Mouse (Mus musculus) myocyte (in vitro differentiated cells): ENCODE results near the gene Ltv1. TPM values are rescaled to one million over a fixed set of nuclear protein-coding genes. Genes with fewer than 3 reads are reported as not detected.
"Not testable (repeated sequence)": the region's sequence is repeated elsewhere in the genome, so short reads cannot be mapped to it uniquely, and the experiment has no call there.

Experiments
- H3K27me3 ChIP-seq: one replicate; pipeline ENCODE4 v1.6.1; 2011; ENCODE audit not compliant: control insufficient read depth, insufficient read depth, insufficient read length
- H3K36me3 ChIP-seq: one replicate; pipeline ENCODE4 v1.6.1; 2011; ENCODE audit not compliant: control insufficient read depth, insufficient read depth
- H3K4me2 ChIP-seq: one replicate; pipeline ENCODE4 v1.6.1; 2011; ENCODE audit warnings: low read depth, control low read depth
- H3K4me3 ChIP-seq: one replicate; pipeline ENCODE4 v1.5.1; 2011; ENCODE audit warnings: mild to moderate bottlenecking, control low read depth, moderate library complexity
- H3K79me2 ChIP-seq: one replicate; pipeline ENCODE4 v1.6.1; 2011; ENCODE audit not compliant: control insufficient read depth, insufficient read depth
- H3ac ChIP-seq: one replicate; pipeline ENCODE4 v1.6.1; 2011; ENCODE audit not compliant: control insufficient read depth, insufficient read length
- CEBPB ChIP-seq: IDR thresholded peaks from 2 replicates; pipeline ENCODE4 v1.6.1; 2011; ENCODE audit warnings: mild to moderate bottlenecking, moderate library complexity; ENCODE audit not compliant: poor library complexity, insufficient read depth, severe bottlenecking
- E2F4 ChIP-seq: IDR thresholded peaks from one replicate; pipeline ENCODE4 v1.6.1; 2011; ENCODE audit warnings: mild to moderate bottlenecking, control low read depth, moderate library complexity; ENCODE audit not compliant: insufficient read depth
- MAX ChIP-seq: IDR thresholded peaks from one replicate; pipeline ENCODE4 v1.6.1; 2011; ENCODE audit warnings: low read depth, mild to moderate bottlenecking, control low read depth
- MYOD1 ChIP-seq, 3 experiments: IDR thresholded peaks; one replicate each; pipeline ENCODE4 v1.6.1; 2011; ENCODE audit warnings: control low read depth in 2 of 3, low read depth in 2 of 3, mild to moderate bottlenecking in 2 of 3, moderate library complexity in 1 of 3; ENCODE audit not compliant: insufficient read length in 2 of 3, control insufficient read depth in 1 of 3
- MYOG ChIP-seq, 3 experiments: IDR thresholded peaks; one replicate each; pipeline ENCODE4 v1.6.1; 2011; ENCODE audit warnings: control low read depth in 2 of 3, low read depth in 2 of 3, mild to moderate bottlenecking in 2 of 3; ENCODE audit not compliant: insufficient read length in 2 of 3, control insufficient read depth in 1 of 3, insufficient read depth in 1 of 3
- POLR2A ChIP-seq: IDR thresholded peaks from one replicate; pipeline ENCODE4 v1.6.1; 2011; ENCODE audit warnings: low read depth, mild to moderate bottlenecking, control low read depth, moderate library complexity; ENCODE audit not compliant: insufficient read length
- POLR2AphosphoS2 ChIP-seq: IDR thresholded peaks from one replicate; pipeline ENCODE4 v1.6.1; 2011; ENCODE audit warnings: low read depth, control low read depth; ENCODE audit not compliant: insufficient read length
- REST ChIP-seq: IDR thresholded peaks from one replicate; pipeline ENCODE4 v1.6.1; 2011; ENCODE audit warnings: mild to moderate bottlenecking, control low read depth, moderate library complexity; ENCODE audit not compliant: insufficient read depth, insufficient read length
- SRF ChIP-seq: IDR thresholded peaks from one replicate; pipeline ENCODE4 v1.6.1; 2011; ENCODE audit warnings: low read depth; ENCODE audit not compliant: control insufficient read depth, insufficient read length
- TCF12 ChIP-seq: IDR thresholded peaks from one replicate; pipeline ENCODE4 v1.6.1; 2011; ENCODE audit warnings: mild to moderate bottlenecking, control low read depth; ENCODE audit not compliant: poor library complexity, insufficient read depth, severe bottlenecking
- TCF3 ChIP-seq: IDR thresholded peaks from one replicate; pipeline ENCODE4 v1.6.1; 2011; ENCODE audit warnings: low read depth, control low read depth; ENCODE audit not compliant: insufficient read length
- USF1 ChIP-seq: IDR thresholded peaks from one replicate; pipeline ENCODE4 v1.6.1; 2011; ENCODE audit warnings: low read depth, mild to moderate bottlenecking, control low read depth, moderate library complexity
- polyA plus RNA-seq: library from polyadenylated mRNA; unstranded; fragments of >200 nt; fragmentation: generic; extraction: Trizol; gene quantifications from one replicate; pipeline ENCODE4 v1.2.1, GENCODE M21; 2012; ENCODE audit warnings: missing spikeins

Gene Ltv1
- polyA plus RNA-seq, 1 experiment = 22.0 TPM

- Histone ChIP-seq H3K4me3 (no peak overlapping the region), H3K36me3 (no peaks in the 10 kb centered on the region), H3K27me3 (peaks cover 5% of the 10 kb centered on the region), H3ac (no peak overlapping the region), H3K79me2 (no peaks in the 10 kb centered on the region), H3K4me2 (no peak overlapping the region)
- no peak for TF ChIP-seq MYOG (IDR thresholded peaks at IDR 0.05; ENCODE audit: control insufficient read depth in 1 of 3, insufficient read depth in 1 of 3, insufficient read length in 2 of 3, low read depth in 2 of 3)
- no peak for TF ChIP-seq TCF12
- no peak for TF ChIP-seq CEBPB
- TF ChIP-seq MAX = no peak
- no peak for TF ChIP-seq E2F4
- no peak for TF ChIP-seq POLR2AphosphoS2
- no peak for TF ChIP-seq SRF
- TF ChIP-seq TCF3 = no peak
- TF ChIP-seq POLR2A = no peak
- no peak for TF ChIP-seq MYOD1 (IDR thresholded peaks at IDR 0.05; ENCODE audit: control insufficient read depth in 1 of 3, insufficient read length in 2 of 3, low read depth in 2 of 3)
- TF ChIP-seq USF1 = no peak
- TF ChIP-seq REST = no peak
Measured at GRCm38 (mm10) chr10:13200862-13201261, 7.9 kb upstream of the Ltv1 start.

- Histone ChIP-seq H3K4me3 (no peak overlapping the region), H3K4me2 (no peak overlapping the region), H3ac (no peak overlapping the region), H3K36me3 (no peaks in the 10 kb centered on the region), H3K79me2 (no peaks in the 10 kb centered on the region), H3K27me3 (peaks cover 5% of the 10 kb centered on the region)
- no peak for TF ChIP-seq REST
- TF ChIP-seq USF1 = no peak
- no peak for TF ChIP-seq E2F4
- no peak for TF ChIP-seq POLR2A
- TF ChIP-seq MAX = no peak
- no peak for TF ChIP-seq POLR2AphosphoS2
- no peak for TF ChIP-seq TCF12
- no peak for TF ChIP-seq MYOG (IDR thresholded peaks at IDR 0.05; ENCODE audit: control insufficient read depth in 1 of 3, insufficient read depth in 1 of 3, insufficient read length in 2 of 3, low read depth in 2 of 3)
- TF ChIP-seq TCF3 = no peak
- no peak for TF ChIP-seq SRF
- TF ChIP-seq CEBPB = no peak
- TF ChIP-seq MYOD1 (IDR thresholded peaks at IDR 0.05; ENCODE audit: control insufficient read depth in 1 of 3, insufficient read length in 2 of 3, low read depth in 2 of 3) = no peak
Measured at GRCm38 (mm10) chr10:13199234-13199633, 6.3 kb upstream of the Ltv1 start.

- Histone ChIP-seq H3ac (no peak overlapping the region), H3K79me2 (peaks cover 7% of the 10 kb centered on the region), H3K36me3 (no peaks in the 10 kb centered on the region), H3K4me3 (no peak overlapping the region), H3K27me3 (peaks cover 5% of the 10 kb centered on the region), H3K4me2 (no peak overlapping the region)
- TF ChIP-seq TCF12 = no peak
Measured at GRCm38 (mm10) chr10:13196872-13197507, 4.0 kb upstream of the Ltv1 start.

- Histone ChIP-seq H3K4me3 (peak overlapping the region; percentile 88), H3K36me3 (peaks cover 13% of the 10 kb centered on the region), H3ac (peak overlapping the region; percentile 63), H3K4me2 (peak overlapping the region; percentile 77)
- not testable (repeated sequence) for H3K79me2 ChIP-seq, H3K27me3 ChIP-seq
Measured at GRCm38 (mm10) chr10:13193496-13193895, 528 bp upstream of the Ltv1 start.

GRCm38 (mm10) chr10:13189881-13190280 is 3.1 kb downstream of the Ltv1 start:
- Histone ChIP-seq H3K4me3 (no peak overlapping the region), H3K27me3 (no peaks in the 10 kb centered on the region), H3ac (no peak overlapping the region), H3K4me2 (no peak overlapping the region), H3K36me3 (peaks cover 27% of the 10 kb centered on the region), H3K79me2 (peaks cover 14% of the 10 kb centered on the region)
- TF ChIP-seq MYOG (IDR thresholded peaks at IDR 0.05; ENCODE audit: control insufficient read depth in 1 of 3, insufficient read depth in 1 of 3, insufficient read length in 2 of 3, low read depth in 2 of 3) (no peak), CEBPB (no peak), SRF (no peak), TCF3 (no peak), POLR2AphosphoS2 (no peak)
